Mouse (Mus musculus) kidney, adult 8-10 months (tissue): ENCODE data around the gene Apoa1.

Experiments
- DNase-seq, 2 experiments: peaks; one replicate each; pipeline ENCODE4 v3.0.0; 2022

The Apoa1 gene

GRCm38 (mm10) chr9:46268343-46268873 lies 40.0 kb downstream of the Apoa1 start, which contains the start of gene Apoa5:
Gene Apoa5, plus strand, starts transcription at chr9:46268633.
- DNase-seq: no peak

DNA sequence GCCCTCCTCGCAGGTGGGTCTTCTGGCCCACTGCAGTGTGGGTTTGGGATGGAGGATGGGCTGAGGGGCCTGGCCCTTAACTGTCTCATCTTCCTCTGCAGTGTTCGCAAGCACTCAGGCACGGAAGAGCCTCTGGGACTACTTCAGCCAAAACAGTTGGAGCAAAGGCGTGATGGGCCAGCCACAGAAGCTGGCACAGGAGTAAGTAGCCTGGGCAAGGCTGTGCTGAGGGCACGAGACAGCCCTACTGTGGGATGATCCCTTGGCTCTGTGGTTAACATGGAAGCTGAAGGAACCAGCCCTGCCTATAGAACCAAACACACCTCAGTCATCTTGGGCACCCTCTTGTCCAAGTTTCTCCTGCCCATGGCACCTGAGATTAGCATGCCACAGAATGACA lies 40.7 kb downstream of the Apoa1 start:
- DNase-seq: no peak

- no peak for DNase-seq
These were observed 42.4 kb downstream of the Apoa1 start for GRCm38 (mm10) chr9:46270782-46271181.

DNA sequence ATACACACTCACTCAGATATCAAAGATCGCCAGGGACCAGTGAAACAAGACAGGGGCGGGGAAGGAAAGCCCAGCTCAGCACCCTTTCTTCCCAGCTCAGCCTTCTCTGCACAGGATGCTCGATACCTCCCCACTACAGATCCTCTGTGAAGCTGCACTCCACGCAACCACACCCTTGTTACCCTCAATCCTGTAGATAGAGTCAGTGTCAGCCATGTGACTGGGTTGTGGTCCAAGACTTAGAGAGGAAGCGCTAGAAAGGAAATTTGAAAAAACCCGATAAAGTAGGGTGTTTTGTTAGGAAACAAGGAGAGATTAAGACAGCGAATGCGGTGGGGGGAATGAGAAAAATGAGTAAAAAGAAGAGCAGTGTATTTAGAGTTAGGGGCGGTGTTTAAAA lies 43.7 kb downstream of the Apoa1 start:
- DNase-seq: no peak

GRCm38 (mm10) chr9:46272677-46273454 lies 44.5 kb downstream of the Apoa1 start, which contains the start of gene Zpr1:
Gene Zpr1, plus strand, starts transcription at chr9:46273064.
- DNase-seq: peak; percentile 90 to 91

GRCm38 (mm10) chr9:46274494-46274893 lies 46.1 kb downstream of the Apoa1 start:
- no peak for DNase-seq
